Mouse (Mus musculus) neural tube, embryonic 12.5 days (tissue): ENCODE data around the gene Gm10563. TPM values are rescaled to one million over a fixed set of nuclear protein-coding genes. Genes with fewer than 3 reads are reported as not detected.

Source experiments
- ATAC-seq: fragments of 200-750 bp; cut with Nextera tagmentation; 2 replicates; pipeline ENCODE4 v1.8.0; 2017; ENCODE audit warnings: low read depth, mild to moderate bottlenecking, moderate TSS enrichment, moderate library complexity; ENCODE audit not compliant: low FRiP score
- H3K27ac ChIP-seq: fragments of 300-500 bp; sonication (generic); 2 replicates; pipeline ENCODE4 v1.5.1; 2016
- H3K27me3 ChIP-seq: fragments of 300-500 bp; sonication (generic); replicated peaks from 2 replicates; pipeline ENCODE4 v1.6.1; 2016; ENCODE audit warnings: mild to moderate bottlenecking
- H3K36me3 ChIP-seq: fragments of 300-500 bp; sonication (generic); 2 replicates; pipeline ENCODE4 v1.6.1; 2016; ENCODE audit warnings: mild to moderate bottlenecking
- H3K4me1 ChIP-seq: fragments of 300-500 bp; sonication (generic); 2 replicates; pipeline ENCODE4 v1.6.1; 2016
- H3K4me2 ChIP-seq: fragments of 300-500 bp; sonication (generic); replicated peaks from 2 replicates; pipeline ENCODE4 v1.6.1; 2016; ENCODE audit warnings: mild to moderate bottlenecking
- H3K4me3 ChIP-seq: fragments of 300-500 bp; sonication (generic); 2 replicates; pipeline ENCODE4 v1.5.1; 2016
- H3K9ac ChIP-seq: fragments of 300-500 bp; sonication (generic); 2 replicates; pipeline ENCODE4 v1.6.1; 2016; ENCODE audit warnings: mild to moderate bottlenecking
- H3K9me3 ChIP-seq: fragments of 300-500 bp; sonication (generic); 2 replicates; pipeline ENCODE4 v1.6.1; 2016; ENCODE audit warnings: mild to moderate bottlenecking
- WGBS: fragments of 180-500 bp; shearing (Covaris S2); methylation state at CpG from one replicate; pipeline ENCODE4 v1.1.7; 2016; 5-methylcytosine and 5-hydroxymethylcytosine counted together
- polyA plus RNA-seq: library from polyadenylated mRNA; unstranded; fragments of >200 nt; fragmentation: Nextera tagmentation; extraction: Ambion mirVana; gene quantifications from 2 replicates; pipeline ENCODE4 v1.2.1, GENCODE M21; 2016

Gene Gm10563
- polyA plus RNA-seq, 1 experiment from 2014 or later, result not detected

DNA sequence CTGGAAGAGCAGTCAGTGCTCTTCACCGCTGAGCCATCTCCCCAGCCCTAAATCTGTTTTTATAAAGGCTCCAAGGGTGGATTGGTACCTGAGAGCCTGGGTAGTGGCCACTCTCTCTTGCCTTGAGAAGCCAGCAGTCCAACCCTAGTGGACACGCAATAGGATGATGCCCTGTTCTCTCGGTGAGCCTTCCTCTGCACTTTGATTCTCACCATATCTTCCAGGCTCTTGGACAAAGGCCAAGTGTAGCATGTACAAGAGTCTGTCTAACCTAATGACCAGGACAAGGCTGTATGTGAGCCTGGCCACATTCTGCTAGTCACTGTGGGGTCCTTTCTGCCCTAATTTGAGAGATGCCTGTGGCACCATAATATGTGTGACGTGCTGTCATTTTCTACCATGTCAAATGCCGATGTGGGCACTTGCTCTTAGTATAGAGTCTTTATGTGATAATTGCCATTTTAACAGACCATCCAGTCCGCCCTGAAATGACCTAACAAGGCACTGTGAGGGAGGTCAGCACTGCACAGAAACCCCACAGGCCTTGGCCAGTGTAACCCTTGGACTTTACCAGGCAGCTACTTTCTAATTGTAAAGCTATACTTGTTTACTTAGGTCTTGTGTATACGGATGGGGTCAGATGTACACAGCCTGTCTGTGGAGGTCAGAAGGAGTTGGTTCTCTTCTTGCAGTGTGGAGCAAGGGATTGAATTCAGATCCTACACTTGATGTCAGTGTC is 76.4 kb downstream of the Gm10563 start:
- no peak overlapping the region for H3K4me2 ChIP-seq
- no peaks in the 10 kb centered on the region for H3K27me3 ChIP-seq
- H3K4me3 ChIP-seq, result no peak overlapping the region
- no peak for ATAC-seq
- 88% methylated on average over 7 of the region's 7 CpGs for WGBS
- peaks cover 12% of the 10 kb centered on the region for H3K4me1 ChIP-seq
- no peak overlapping the region for H3K27ac ChIP-seq
- H3K9ac ChIP-seq, result no peak overlapping the region
- H3K36me3 ChIP-seq, result no peaks in the 10 kb centered on the region
- H3K9me3 ChIP-seq, result no peaks in the 10 kb centered on the region

DNA sequence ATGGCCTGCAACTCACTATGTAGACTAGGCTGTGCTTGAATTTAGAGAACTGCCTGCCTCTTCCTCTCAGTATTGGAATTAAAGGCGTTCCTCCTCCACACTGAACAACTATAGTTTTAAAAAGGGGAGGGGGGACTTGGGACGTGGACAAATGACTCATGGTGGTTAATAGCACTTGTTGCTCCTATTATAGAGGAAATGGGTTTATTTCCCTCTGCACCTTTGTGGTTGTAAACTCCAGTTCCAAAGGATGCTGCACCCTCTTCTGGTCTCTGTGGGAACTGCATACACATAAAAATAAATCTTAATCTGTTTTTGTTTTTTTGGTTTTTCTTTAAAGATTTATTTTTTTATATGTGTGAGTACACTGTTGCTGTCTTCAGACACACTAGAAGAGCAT is 77.0 kb downstream of the Gm10563 start:
- WGBS, result 8% methylated on average over 2 of the region's 2 CpGs
- H3K27me3 ChIP-seq, result no peaks in the 10 kb centered on the region
- no peak overlapping the region for H3K9ac ChIP-seq
- H3K4me2 ChIP-seq, result no peak overlapping the region
- H3K4me3 ChIP-seq, result no peak overlapping the region
- no peaks in the 10 kb centered on the region for H3K9me3 ChIP-seq
- H3K36me3 ChIP-seq, result no peaks in the 10 kb centered on the region
- no peak overlapping the region for H3K27ac ChIP-seq
- no peak for ATAC-seq
- peaks cover 12% of the 10 kb centered on the region for H3K4me1 ChIP-seq

DNA sequence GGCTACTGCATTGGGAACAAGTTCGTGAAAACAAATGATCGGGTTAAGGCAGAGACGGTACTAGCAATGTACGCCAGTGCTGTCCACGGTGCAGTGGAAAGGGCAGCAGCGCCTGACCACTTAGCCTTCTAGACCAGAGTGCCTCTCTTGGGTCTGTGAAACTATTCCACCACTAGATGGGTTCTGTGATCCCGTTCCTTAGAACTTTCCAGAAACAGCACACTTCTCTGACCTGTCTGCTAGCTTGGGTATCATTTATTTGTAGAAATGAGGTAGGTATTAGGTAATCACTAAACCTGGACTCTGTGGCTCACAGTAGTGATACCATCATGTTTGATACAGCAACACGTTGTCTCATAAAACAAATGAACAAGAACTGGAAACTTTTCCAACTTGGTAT is 78.7 kb downstream of the Gm10563 start:
- H3K36me3 ChIP-seq, result no peaks in the 10 kb centered on the region
- peaks cover 25% of the 10 kb centered on the region for H3K4me1 ChIP-seq
- no peak overlapping the region for H3K4me2 ChIP-seq
- no peak overlapping the region for H3K4me3 ChIP-seq
- H3K27ac ChIP-seq, result no peak overlapping the region
- 75% methylated on average over 8 of the region's 8 CpGs for WGBS
- H3K27me3 ChIP-seq, result no peaks in the 10 kb centered on the region
- H3K9ac ChIP-seq, result no peak overlapping the region
- ATAC-seq, result no peak
- no peaks in the 10 kb centered on the region for H3K9me3 ChIP-seq

Other genes starting within 250 kb of the Gm10563 start
- gene Gabrd, start 247.3 kb downstream of the Gm10563 start, polyA plus RNA-seq, result 0.34 TPM in 1 of 2 replicates, not detected in the other
- gene Cfap74, start 236.2 kb downstream of the Gm10563 start, polyA plus RNA-seq, result 4.0 and 4.7 TPM in 2 replicates
- not detected in 2 replicates for gene Tmem52, start 176.3 kb downstream of the Gm10563 start, polyA plus RNA-seq
- gene Gnb1, start 154.0 kb downstream of the Gm10563 start, polyA plus RNA-seq, result 762 and 837 TPM in 2 replicates
- 86.9 and 88.2 TPM in 2 replicates for gene Nadk, start 83.0 kb downstream of the Gm10563 start, polyA plus RNA-seq
- 16.2 and 16.7 TPM in 2 replicates for gene Slc35e2, start 44.0 kb downstream of the Gm10563 start, polyA plus RNA-seq
- gene Cdk11b, start 20.6 kb downstream of the Gm10563 start, polyA plus RNA-seq, result 76.8 and 79.5 TPM in 2 replicates
- gene Mmp23, start 8.0 kb upstream of the Gm10563 start, polyA plus RNA-seq, result 3.9 and 4.3 TPM in 2 replicates
- 33.8 and 38.1 TPM in 2 replicates for gene Mib2, start 23.8 kb upstream of the Gm10563 start, polyA plus RNA-seq
- gene Fndc10, start 48.9 kb upstream of the Gm10563 start, polyA plus RNA-seq, result 10.6 and 11.6 TPM in 2 replicates
- 151 and 160 TPM in 2 replicates for gene Ssu72, start 59.4 kb upstream of the Gm10563 start, polyA plus RNA-seq
- gene Tmem240, start 89.4 kb upstream of the Gm10563 start, polyA plus RNA-seq, result 6.2 and 6.5 TPM in 2 replicates
- 85.2 and 90.7 TPM in 2 replicates for gene Atad3a, start 115.7 kb upstream of the Gm10563 start, polyA plus RNA-seq
- gene Vwa1, start 129.3 kb upstream of the Gm10563 start, polyA plus RNA-seq, result 16.6 and 17.9 TPM in 2 replicates
- 0.56 and 0.86 TPM in 2 replicates for gene Tmem88b, start 140.5 kb upstream of the Gm10563 start, polyA plus RNA-seq
- gene Ankrd65, start 145.0 kb upstream of the Gm10563 start, polyA plus RNA-seq, result not detected in 2 replicates
- gene Mrpl20, start 157.5 kb upstream of the Gm10563 start, polyA plus RNA-seq, result 226 and 242 TPM in 2 replicates
- gene Ccnl2, start 167.1 kb upstream of the Gm10563 start, polyA plus RNA-seq, result 203 and 204 TPM in 2 replicates
- 142 and 144 TPM in 2 replicates for gene Aurkaip1, start 185.9 kb upstream of the Gm10563 start, polyA plus RNA-seq
- gene Mxra8, start 194.3 kb upstream of the Gm10563 start, polyA plus RNA-seq, result 26.7 and 27.1 TPM in 2 replicates
- gene Dvl1, start 202.0 kb upstream of the Gm10563 start, polyA plus RNA-seq, result 26.2 and 32.1 TPM in 2 replicates
- 0.28 and 0.56 TPM in 2 replicates for gene Tas1r3, start 218.0 kb upstream of the Gm10563 start, polyA plus RNA-seq
- gene Cptp, start 224.0 kb upstream of the Gm10563 start, polyA plus RNA-seq, result 19.5 and 22.1 TPM in 2 replicates
- 77.0 TPM in 2 replicates for gene Ints11, start 224.1 kb upstream of the Gm10563 start, polyA plus RNA-seq
- gene Pusl1, start 246.4 kb upstream of the Gm10563 start, polyA plus RNA-seq, result 46.6 and 52.0 TPM in 2 replicates
- 65.5 and 68.0 TPM in 2 replicates for gene Acap3, start 246.4 kb upstream of the Gm10563 start, polyA plus RNA-seq